Mouse (Mus musculus) ovary, adult 18-20 months (tissue): Measurements from ENCODE around the gene Gsdma3.
"Not testable (repeated sequence)": the region's sequence is repeated elsewhere in the genome, so short reads cannot be mapped to it uniquely, and the experiment has no call there.

Experiments used
- DNase-seq: peaks from one replicate; pipeline ENCODE4 v3.0.0; 2022; ENCODE audit warnings: low spot score, mixed read lengths

Gene Gsdma3

DNA sequence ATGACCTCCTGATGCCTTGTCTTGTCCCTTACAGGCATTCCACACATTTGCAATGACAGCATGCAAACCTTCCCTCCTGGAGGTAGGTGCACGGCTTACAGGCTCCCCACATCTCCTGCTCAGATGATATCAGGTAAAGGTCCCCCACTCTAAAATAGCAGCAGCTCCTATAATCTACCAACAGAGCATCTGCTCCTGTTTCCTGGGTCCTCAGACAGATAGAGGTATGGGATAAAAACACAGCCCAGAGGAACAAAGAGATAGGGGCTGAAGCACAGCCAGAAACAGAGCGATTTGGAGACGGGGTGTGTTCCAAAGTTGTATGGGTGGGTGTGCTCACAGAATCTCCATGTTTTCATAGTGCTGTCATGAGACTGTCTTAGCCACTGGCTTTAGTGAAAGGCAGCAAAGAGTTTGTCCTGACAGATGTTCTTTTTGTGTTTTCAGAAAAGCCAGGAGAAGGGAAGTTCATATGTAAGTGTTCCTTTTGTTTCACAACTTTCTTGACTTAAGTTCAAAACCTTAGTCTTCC is 45.2 kb downstream of the Gsdma3 start:
- no peak for DNase-seq

DNA sequence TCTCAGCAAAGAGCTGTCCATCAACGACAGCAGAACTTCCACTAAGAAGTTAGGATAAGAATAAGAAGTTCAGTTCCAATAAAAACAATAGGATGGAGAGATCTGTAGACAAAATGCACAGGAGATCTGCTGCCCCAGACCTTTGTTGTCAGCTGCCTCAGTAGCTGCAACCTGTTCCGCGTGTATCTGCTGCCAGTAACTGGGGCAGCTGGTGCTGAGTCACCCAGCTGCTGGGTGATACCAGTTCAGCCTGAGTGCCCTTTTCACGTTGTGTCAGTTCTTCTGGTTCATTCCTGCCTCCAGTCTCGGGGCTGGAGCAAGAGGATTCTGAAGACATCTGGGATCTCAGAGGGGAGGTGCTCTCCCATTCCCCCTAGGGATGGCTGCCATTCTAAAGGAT is 45.7 kb downstream of the Gsdma3 start:
- no peak for DNase-seq

DNA sequence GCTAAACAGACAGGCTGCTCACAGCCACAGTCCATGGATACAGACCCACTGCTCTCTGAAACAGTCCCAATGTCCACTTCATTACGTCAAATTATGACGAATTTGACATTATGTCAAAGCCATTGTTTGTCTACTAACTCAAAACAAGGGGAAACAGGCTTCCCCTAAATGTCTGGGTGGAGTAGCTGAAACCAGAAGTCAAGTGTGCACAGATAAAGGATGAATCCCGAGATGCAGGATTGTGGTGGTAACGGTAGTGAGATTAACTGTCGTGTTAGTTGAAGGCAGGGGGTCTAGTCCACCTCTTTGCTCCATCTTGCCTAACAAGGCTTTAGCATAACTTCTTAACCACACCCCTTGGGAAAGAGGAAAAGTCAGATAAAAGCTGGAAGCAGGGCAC is 46.3 kb downstream of the Gsdma3 start:
- DNase-seq, result no peak

DNA sequence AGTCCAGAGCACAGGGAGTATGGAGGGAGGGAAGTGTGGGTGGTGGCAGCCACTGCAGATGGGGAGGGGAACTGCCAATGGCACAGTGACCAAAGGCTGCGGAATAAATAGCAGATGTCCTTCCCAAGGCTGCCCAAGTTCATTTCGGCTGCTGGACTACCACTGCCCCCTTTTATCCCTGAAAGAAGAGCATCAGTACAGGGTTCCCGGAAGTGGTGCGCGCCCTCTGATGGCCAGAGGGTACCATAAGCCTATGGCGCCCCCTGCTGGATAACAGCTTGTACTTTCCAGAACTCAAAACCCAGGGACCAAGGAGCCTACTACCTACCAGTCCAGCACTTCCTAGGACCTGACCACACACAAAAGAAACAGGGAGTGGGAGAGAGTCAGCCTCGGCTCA is 47.0 kb downstream of the Gsdma3 start:
- peak; percentile 34 for DNase-seq

DNA sequence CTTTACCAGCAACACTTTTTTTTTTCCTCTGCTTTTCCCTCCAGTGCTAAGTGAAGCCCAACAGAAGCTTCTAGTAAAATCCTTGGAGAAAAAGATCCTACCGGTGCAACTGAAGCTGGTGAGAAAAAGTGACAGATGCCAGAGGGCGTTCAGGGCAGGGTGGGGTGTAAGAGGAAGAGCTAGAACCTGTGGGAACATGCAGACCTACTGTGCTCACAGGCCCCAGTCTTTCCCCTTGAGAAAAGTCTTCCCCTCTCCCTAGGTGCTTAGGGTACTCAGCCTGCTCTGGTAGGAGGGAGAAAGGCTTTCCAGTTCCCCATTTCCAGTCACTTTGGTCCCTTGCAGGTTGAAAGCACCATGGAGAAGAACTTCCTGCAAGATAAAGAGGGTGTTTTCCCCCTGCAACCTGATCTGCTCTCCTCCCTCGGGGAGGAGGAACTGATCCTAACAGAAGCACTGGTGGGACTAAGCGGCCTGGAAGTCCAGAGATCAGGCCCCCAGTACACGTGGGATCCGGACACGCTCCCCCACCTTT is 49.7 kb downstream of the Gsdma3 start:
- DNase-seq, result no peak

DNA sequence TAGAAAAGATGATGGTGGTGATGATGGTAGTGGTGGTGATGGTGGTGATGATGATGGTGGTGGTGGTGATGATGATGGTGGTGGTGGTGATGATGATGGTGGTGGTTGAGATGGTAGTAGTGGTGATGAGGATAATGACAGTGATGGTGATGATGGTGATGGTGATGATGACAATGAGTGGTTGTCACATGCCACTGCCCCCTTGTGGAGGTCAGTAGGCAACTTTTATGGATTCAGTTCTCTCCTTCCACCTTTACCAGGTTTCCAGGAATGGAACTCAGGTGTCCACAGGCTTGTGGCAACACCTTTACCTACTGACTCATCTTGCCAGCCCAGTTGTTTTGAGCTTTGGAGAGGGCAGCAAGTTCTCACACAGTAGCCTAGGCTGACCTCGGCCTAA is 53.9 kb downstream of the Gsdma3 start:
- no peak for DNase-seq

DNA sequence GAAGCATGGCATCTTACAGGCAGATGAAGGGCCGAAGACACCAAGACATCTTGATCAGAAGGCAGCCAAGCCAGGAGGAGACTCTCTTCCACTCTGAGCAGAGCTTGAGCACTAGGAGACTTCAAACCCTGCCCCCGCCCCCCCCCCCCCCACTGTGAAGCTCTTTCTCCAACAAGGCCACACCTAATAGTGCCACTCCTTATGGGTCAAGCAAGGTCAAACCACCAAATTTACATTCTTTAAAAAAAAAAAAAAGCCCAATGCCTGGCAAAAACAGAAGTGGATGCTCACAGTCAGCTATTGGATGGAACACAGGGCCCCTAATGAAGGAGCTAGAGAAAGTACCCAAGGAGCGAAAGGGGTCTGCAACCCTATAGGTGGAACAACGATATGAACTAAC is 54.4 kb downstream of the Gsdma3 start:
- not testable (repeated sequence) for DNase-seq

DNA sequence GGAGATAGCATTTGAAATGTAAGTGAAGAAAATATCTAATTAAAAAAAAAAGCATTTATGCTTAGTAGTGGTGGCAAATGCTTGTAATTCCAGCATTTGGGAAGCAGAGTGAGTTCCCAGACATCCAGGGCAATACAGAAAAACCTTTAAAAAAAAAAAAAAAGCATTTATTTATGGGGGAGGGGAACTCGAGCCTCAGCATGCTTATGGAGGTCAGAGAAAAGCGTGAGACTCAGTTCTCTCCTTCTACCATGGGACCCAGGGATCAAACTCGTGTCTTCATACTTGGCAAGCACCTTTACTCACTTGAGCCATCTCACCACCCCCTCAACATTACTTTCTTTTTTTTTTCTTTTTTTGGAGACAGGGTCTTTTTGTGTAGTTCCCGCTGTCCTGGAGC is 55.0 kb downstream of the Gsdma3 start:
- DNase-seq, result no peak

DNA sequence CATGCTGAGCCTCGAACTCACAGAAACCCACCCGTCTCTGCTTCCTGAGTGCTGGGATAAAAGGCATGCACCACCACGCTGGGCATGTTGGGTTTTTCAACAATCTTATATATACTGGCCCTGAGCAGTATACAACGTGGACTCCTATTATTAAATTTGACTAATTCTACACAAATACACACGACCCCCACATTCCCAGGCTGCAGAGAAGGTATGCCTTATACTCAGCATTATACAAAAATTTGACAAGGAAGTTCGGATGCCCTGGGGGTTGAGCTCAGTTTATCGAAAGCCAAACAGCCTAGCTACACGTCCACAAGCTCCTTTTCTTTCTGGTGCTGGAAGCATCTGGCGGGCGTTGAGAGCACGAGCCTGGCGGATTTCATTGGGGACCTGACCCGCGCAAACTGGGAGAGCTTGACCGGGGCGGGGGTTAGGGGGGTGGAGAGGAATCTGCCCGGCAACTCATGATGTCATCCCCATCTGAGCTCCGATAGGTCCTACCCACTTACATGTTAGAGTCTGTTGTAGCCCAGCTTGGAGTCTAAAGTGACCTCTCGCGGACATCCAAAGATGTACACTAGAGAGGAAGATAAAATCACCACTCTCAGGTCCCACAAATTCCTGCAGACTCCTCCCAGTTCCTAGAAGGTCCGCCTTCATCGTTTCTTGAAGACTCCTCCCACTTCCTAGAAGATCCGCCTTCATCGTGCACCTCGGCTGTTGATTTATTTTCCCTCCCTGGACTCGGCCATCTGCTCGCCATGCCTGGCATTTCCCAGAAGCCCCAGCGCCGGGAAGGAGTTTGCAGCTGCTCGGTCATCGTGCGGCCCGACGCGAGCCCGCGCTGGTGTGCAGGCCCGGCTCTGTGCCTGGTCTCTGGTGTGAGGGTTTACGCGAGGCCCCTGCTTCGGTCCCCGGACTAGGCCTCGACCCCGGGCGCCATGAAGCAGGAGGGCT is 55.9 kb downstream of the Gsdma3 start, which contains the start of gene Psmd3:
Psmd3 (plus strand) TSS at position 769 of the 960 bp plus-strand sequence.
- DNase-seq, result peak; percentile 94

DNA sequence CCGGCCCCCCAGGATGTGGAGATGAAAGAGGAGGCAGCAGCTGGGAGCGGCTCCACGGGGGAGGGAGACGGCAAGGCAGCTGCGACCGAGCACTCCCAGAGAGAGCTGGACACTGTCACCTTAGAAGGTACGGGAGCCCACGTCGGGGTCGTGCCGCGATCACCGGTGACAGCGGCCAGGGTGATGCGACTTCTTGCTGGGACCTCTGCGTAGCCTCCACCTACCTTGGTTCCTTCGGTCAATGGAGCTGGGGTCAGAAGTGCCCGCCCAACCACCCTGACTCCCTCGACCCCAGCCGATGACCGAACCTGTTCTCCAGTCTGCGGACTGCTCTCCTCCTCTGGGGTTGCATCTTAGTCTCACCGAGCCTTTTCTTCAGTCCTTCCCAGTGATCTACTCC is 56.7 kb downstream of the Gsdma3 start:
- DNase-seq, result no peak

DNA sequence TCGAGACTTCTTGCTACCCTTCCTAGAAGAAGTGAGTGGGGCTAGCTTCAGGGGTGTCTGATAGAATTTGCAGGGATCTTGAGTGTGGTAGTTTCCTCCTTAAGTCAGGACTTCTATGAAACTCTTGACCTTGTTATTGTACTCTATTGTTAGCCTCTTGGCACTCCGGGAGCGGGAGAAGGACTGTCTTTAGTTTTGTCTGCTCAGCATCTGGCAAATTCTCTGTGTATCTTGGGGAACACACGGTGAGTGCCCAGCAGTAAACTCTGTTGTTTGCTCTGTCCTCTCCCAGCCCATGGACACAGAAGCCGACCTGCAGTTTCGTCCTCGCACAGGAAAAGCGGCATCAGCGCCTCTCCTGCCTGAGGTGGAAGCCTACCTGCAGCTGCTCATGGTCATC is 59.5 kb downstream of the Gsdma3 start:
- no peak for DNase-seq

DNA sequence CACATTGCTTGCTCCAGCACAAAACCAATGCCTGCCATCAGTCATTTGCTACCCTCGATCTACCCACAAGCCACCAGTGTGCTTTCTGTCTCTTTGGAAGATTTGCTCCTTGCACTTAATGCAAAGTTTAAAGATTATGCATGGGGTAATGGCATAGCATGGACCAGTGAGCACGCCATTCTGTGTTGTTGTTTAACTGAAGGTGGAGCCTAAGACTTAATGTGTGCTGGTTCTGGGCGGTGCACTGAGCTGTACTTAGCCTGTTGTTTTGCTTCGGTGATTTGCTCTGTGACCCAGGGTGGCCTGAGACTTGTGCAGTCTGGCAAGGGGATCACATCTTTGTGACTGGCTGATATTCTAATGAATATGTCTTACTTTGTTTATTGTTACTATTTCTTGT is 60.8 kb downstream of the Gsdma3 start:
- DNase-seq, result no peak
